ENCODE assay signal across 12 mouse cellular contexts in the genomic region with DNA sequence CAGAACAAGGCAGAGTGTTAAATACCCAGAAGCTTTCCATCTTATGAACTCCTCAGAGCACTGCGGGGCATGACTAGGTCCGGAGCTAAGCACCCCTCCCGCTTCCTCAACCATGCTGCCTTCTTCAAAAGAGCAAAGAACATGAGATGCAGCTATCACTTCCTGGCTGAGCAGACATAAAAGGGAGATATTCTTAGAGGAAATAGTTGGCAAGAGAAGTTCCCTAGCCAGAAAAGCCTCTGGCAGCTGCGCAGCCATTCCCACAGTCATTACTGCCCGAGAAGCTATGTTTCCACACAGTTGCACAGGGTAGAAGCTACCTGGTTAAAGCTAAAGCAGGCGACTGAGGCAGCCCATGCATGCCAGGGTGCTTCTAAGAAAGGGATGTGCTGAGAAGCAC. TPM values are rescaled to one million over a fixed set of nuclear protein-coding genes. Genes with fewer than 3 reads are reported as not detected.
A peak's percentile ranks its signal among the peaks of the same experiment; 100 is the strongest.
DNase-seq lines count a peak whose midpoint lies in the region; ATAC-seq and TF ChIP-seq lines count a peak whose summit lies in the region.
"Had no signal": no experiment of that assay in that cellular context is flagged by ENCODE, and none has a peak within 500 bp of the region (broad histone marks: within the 10 kb centered on the region; RNA-seq: fewer than 3 reads in every experiment).

No protein-coding gene starts in this region.

- no peak for ATAC-seq in kidney, postnatal 0 days (replicated peaks; ENCODE audit: low FRiP score, low read depth)
- ATAC-seq in stomach, postnatal 0 days (ENCODE audit: low FRiP score, low TSS enrichment): no peak

- H3K36me3 ChIP-seq in kidney, postnatal 0 days (ENCODE audit: insufficient read depth, low read length): no peaks in the 10 kb centered on the region
- H3K36me3 ChIP-seq in stomach, postnatal 0 days (ENCODE audit: control insufficient read depth, insufficient read depth, low read length): no peaks in the 10 kb centered on the region
- H3K36me3 ChIP-seq: embryonic facial prominence, embryonic 13.5 days had no signal

- H3K27me3 ChIP-seq in kidney, postnatal 0 days (ENCODE audit: insufficient read depth, low read length): no peaks in the 10 kb centered on the region
- H3K27me3 ChIP-seq in stomach, postnatal 0 days (ENCODE audit: control insufficient read depth, insufficient read depth, low read length): no peaks in the 10 kb centered on the region

- H3K9ac ChIP-seq in kidney, postnatal 0 days (ENCODE audit: low read depth, low read length): no peak overlapping the region
- H3K9ac ChIP-seq in stomach, postnatal 0 days (ENCODE audit: low read length): no peak overlapping the region
- H3K9ac ChIP-seq: embryonic facial prominence, embryonic 13.5 days; liver, embryonic 14.5 days had no signal

- no peak overlapping the region for H3K4me3 ChIP-seq in kidney, postnatal 0 days (replicated peaks; ENCODE audit: low read depth, low read length)
- H3K4me3 ChIP-seq in stomach, postnatal 0 days (ENCODE audit: low read depth, low read length): no peak overlapping the region
- H3K4me3 ChIP-seq: embryonic facial prominence, embryonic 13.5 days had no signal

- no peaks in the 10 kb centered on the region for H3K4me1 ChIP-seq in kidney, postnatal 0 days (replicated peaks; ENCODE audit: insufficient read depth, low read length)
- peaks cover 4% of the 10 kb centered on the region; the same call in 1 of the 2 replicates for H3K4me1 ChIP-seq in stomach, postnatal 0 days (replicated peaks; ENCODE audit: control insufficient read depth, insufficient read depth)

- no peak overlapping the region for H3K27ac ChIP-seq in kidney, postnatal 0 days
- peak overlapping the region; percentile 45; the same call in 1 of the 2 replicates for H3K27ac ChIP-seq in stomach, postnatal 0 days (replicated peaks)
- H3K27ac ChIP-seq: embryonic facial prominence, embryonic 13.5 days; liver, embryonic 14.5 days had no signal

- 42% methylated on average over 6 of the region's 6 CpGs for WGBS in kidney, postnatal 0 days
- WGBS in stomach, postnatal 0 days: 52% methylated on average over 6 of the region's 6 CpGs

- TF ChIP-seq EP300 in stomach, postnatal 0 days (optimal IDR thresholded peaks at IDR 0.05): no peak

- DNase-seq in kidney, postnatal 0 days (ENCODE audit: low spot score): peak; percentile 15
- no peak for DNase-seq in kidney, postnatal 4 days
- DNase-seq in Muller cell, postnatal 12 days (ENCODE audit: inconsistent ontology term): peak; percentile 43
- peak; percentile 44 for DNase-seq in induced T-regulatory cell, adult 2 months (ENCODE audit: low read depth)
- DNase-seq in stomach, postnatal 0 days (ENCODE audit: low spot score): no peak
- no peak for DNase-seq in urinary bladder, postnatal 25 days (ENCODE audit: low spot score)
- DNase-seq in cerebellum, postnatal 14 days: no peak
- DNase-seq: adrenal gland, adult 8-10 months; cerebellum, adult 11 months; kidney, postnatal 25 days had no signal

- H3K9me3 ChIP-seq in kidney, postnatal 0 days (replicated peaks; ENCODE audit: low read length): no peaks in the 10 kb centered on the region
- no peaks in the 10 kb centered on the region for H3K9me3 ChIP-seq in stomach, postnatal 0 days (ENCODE audit: control insufficient read depth, low read length)
- H3K9me3 ChIP-seq: embryonic facial prominence, embryonic 13.5 days had no signal

- TF ChIP-seq CTCF in kidney, postnatal 0 days (IDR thresholded peaks at IDR 0.05; ENCODE audit: low read depth): no peak
- TF ChIP-seq CTCF in stomach, postnatal 0 days (IDR thresholded peaks at IDR 0.05; ENCODE audit: low read depth): no peak

- H3K4me2 ChIP-seq in kidney, postnatal 0 days (ENCODE audit: low read length): no peak overlapping the region
- no peak overlapping the region for H3K4me2 ChIP-seq in stomach, postnatal 0 days (replicated peaks; ENCODE audit: low read depth)
- H3K4me2 ChIP-seq: embryonic facial prominence, embryonic 13.5 days had no signal

RNA-seq across cellular contexts. Expression of a gene that starts 20.6 kb away (rescaled TPM):
- 17.3 and 17.4 TPM in 2 replicates for polyA plus RNA-seq in kidney, postnatal 0 days (2015; fragmentation: Nextera tagmentation; extraction: Ambion mirVana)
- 10.9 and 11.9 TPM in 2 replicates for polyA plus RNA-seq in stomach, postnatal 0 days (2015; fragmentation: Nextera tagmentation; extraction: Ambion mirVana)

Comparison
In these comparisons a context has a peak if more than half of its experiments do, and no peak if none do; other contexts are left out.
1. DNase-seq: peak in kidney, postnatal 0 days (single experiment), Muller cell, postnatal 12 days (single experiment) and induced T-regulatory cell, adult 2 months (single experiment); none in kidney, postnatal 4 days (0 of 2), stomach, postnatal 0 days (single experiment), urinary bladder, postnatal 25 days (single experiment) and cerebellum, postnatal 14 days (0 of 2).